Mouse (Mus musculus): Measurements from ENCODE around the gene Chchd5. TPM values are rescaled to one million over a fixed set of nuclear protein-coding genes. Genes with fewer than 3 reads are reported as not detected.

The Chchd5 gene
- polyA plus RNA-seq, 1 experiment from 2014 or later: 21.5 TPM

GRCm38 (mm10) chr2:129112924-129113323, 16.6 kb upstream of the Chchd5 start:
- WGBS: 94% methylated on average over 5 of the region's 5 CpGs
- no peak for ATAC-seq (ENCODE audit: insufficient read depth, low FRiP score)
- H3K9me3 ChIP-seq (replicated peaks; ENCODE audit: control insufficient read depth, low read length): no peaks in the 10 kb centered on the region
- H3K9ac ChIP-seq (ENCODE audit: low read length): no peak overlapping the region
- no peak overlapping the region for H3K4me2 ChIP-seq (ENCODE audit: low read depth, low read length)
- no peak overlapping the region for H3K27ac ChIP-seq (ENCODE audit: low read length)
- H3K4me1 ChIP-seq (ENCODE audit: control insufficient read depth, insufficient read depth, low read length): no peaks in the 10 kb centered on the region
- H3K27me3 ChIP-seq (ENCODE audit: control insufficient read depth, insufficient read depth, low read length): no peaks in the 10 kb centered on the region
- peaks cover 22% of the 10 kb centered on the region for H3K36me3 ChIP-seq (ENCODE audit: control insufficient read depth, insufficient read depth, low read length)
- H3K4me3 ChIP-seq (replicated peaks; ENCODE audit: low read length): no peak overlapping the region

- no peak for ATAC-seq (ENCODE audit: insufficient read depth, low FRiP score)
- WGBS: 92% methylated on average over 9 of the region's 9 CpGs
- H3K36me3 ChIP-seq (ENCODE audit: control insufficient read depth, insufficient read depth, low read length): peaks cover 38% of the 10 kb centered on the region
- H3K4me2 ChIP-seq (ENCODE audit: low read depth, low read length): no peak overlapping the region
- no peak overlapping the region for H3K9ac ChIP-seq (ENCODE audit: low read length)
- no peaks in the 10 kb centered on the region for H3K9me3 ChIP-seq (replicated peaks; ENCODE audit: control insufficient read depth, low read length)
- no peaks in the 10 kb centered on the region for H3K27me3 ChIP-seq (ENCODE audit: control insufficient read depth, insufficient read depth, low read length)
- no peak overlapping the region for H3K4me3 ChIP-seq (replicated peaks; ENCODE audit: low read length)
- no peak overlapping the region for H3K27ac ChIP-seq (ENCODE audit: low read length)
- H3K4me1 ChIP-seq (ENCODE audit: control insufficient read depth, insufficient read depth, low read length): no peaks in the 10 kb centered on the region
Measured at GRCm38 (mm10) chr2:129115706-129116367, 13.7 kb upstream of the Chchd5 start.

- no peaks in the 10 kb centered on the region for H3K27me3 ChIP-seq (ENCODE audit: control insufficient read depth, insufficient read depth, low read length)
- H3K27ac ChIP-seq (ENCODE audit: low read length): no peak overlapping the region
- no peak overlapping the region for H3K9ac ChIP-seq (ENCODE audit: low read length)
- H3K4me2 ChIP-seq (ENCODE audit: low read depth, low read length): no peak overlapping the region
- H3K4me1 ChIP-seq (ENCODE audit: control insufficient read depth, insufficient read depth, low read length): no peaks in the 10 kb centered on the region
- no peak overlapping the region for H3K4me3 ChIP-seq (replicated peaks; ENCODE audit: low read length)
- peaks cover 40% of the 10 kb centered on the region for H3K36me3 ChIP-seq (ENCODE audit: control insufficient read depth, insufficient read depth, low read length)
- H3K9me3 ChIP-seq (replicated peaks; ENCODE audit: control insufficient read depth, low read length): no peaks in the 10 kb centered on the region
- ATAC-seq (ENCODE audit: insufficient read depth, low FRiP score): no peak
- 100% methylated on average over 1 of the region's 1 CpGs for WGBS
Measured at GRCm38 (mm10) chr2:129116368-129116739, 13.1 kb upstream of the Chchd5 start.

- Histone ChIP-seq H3K27me3 (ENCODE audit: control insufficient read depth, insufficient read depth, low read length) (no peaks in the 10 kb centered on the region), H3K4me3 (replicated peaks; ENCODE audit: low read length) (no peak overlapping the region), H3K27ac (ENCODE audit: low read length) (no peak overlapping the region), H3K36me3 (ENCODE audit: control insufficient read depth, insufficient read depth, low read length) (peaks cover 45% of the 10 kb centered on the region), H3K9ac (ENCODE audit: low read length) (no peak overlapping the region), H3K4me1 (ENCODE audit: control insufficient read depth, insufficient read depth, low read length) (no peaks in the 10 kb centered on the region), H3K4me2 (ENCODE audit: low read depth, low read length) (no peak overlapping the region), H3K9me3 (replicated peaks; ENCODE audit: control insufficient read depth, low read length) (no peaks in the 10 kb centered on the region)
- ATAC-seq (ENCODE audit: insufficient read depth, low FRiP score): no peak
- WGBS: 97% methylated on average over 12 of the region's 12 CpGs
Measured at GRCm38 (mm10) chr2:129118061-129118460, 11.4 kb upstream of the Chchd5 start.

GRCm38 (mm10) chr2:129121986-129122385, 7.5 kb upstream of the Chchd5 start:
- Histone ChIP-seq H3K4me1 (ENCODE audit: control insufficient read depth, insufficient read depth, low read length) (no peaks in the 10 kb centered on the region), H3K4me2 (ENCODE audit: low read depth, low read length) (no peak overlapping the region), H3K9ac (ENCODE audit: low read length) (no peak overlapping the region), H3K27ac (ENCODE audit: low read length) (no peak overlapping the region), H3K36me3 (ENCODE audit: control insufficient read depth, insufficient read depth, low read length) (peaks cover 44% of the 10 kb centered on the region), H3K27me3 (ENCODE audit: control insufficient read depth, insufficient read depth, low read length) (no peaks in the 10 kb centered on the region), H3K4me3 (replicated peaks; ENCODE audit: low read length) (no peak overlapping the region), H3K9me3 (replicated peaks; ENCODE audit: control insufficient read depth, low read length) (no peaks in the 10 kb centered on the region)
- ATAC-seq (ENCODE audit: insufficient read depth, low FRiP score): no peak
- 96% methylated on average over 8 of the region's 8 CpGs for WGBS

- Histone ChIP-seq H3K27ac (ENCODE audit: low read length) (peak overlapping the region; percentile 89), H3K9ac (ENCODE audit: low read length) (peak overlapping the region; percentile 91), H3K9me3 (replicated peaks; ENCODE audit: control insufficient read depth, low read length) (peaks cover 7% of the 10 kb centered on the region; the same call in 1 of the 2 replicates), H3K27me3 (ENCODE audit: control insufficient read depth, insufficient read depth, low read length) (no peaks in the 10 kb centered on the region), H3K4me3 (replicated peaks; ENCODE audit: low read length) (peak overlapping the region; percentile 76), H3K4me1 (ENCODE audit: control insufficient read depth, insufficient read depth, low read length) (peaks cover 8% of the 10 kb centered on the region; the same call in 1 of the 2 replicates), H3K36me3 (ENCODE audit: control insufficient read depth, insufficient read depth, low read length) (peaks cover 25% of the 10 kb centered on the region), H3K4me2 (ENCODE audit: low read depth, low read length) (peak overlapping the region; percentile 80)
- 0 out of 2 replicates have a peak, but pooled peaks have one; percentile 10 for ATAC-seq (ENCODE audit: insufficient read depth, low FRiP score)
- WGBS: 36% methylated on average over 18 of the region's 18 CpGs
Measured at GRCm38 (mm10) chr2:129129987-129130545, 566 bp downstream of the Chchd5 start.

- H3K36me3 ChIP-seq (ENCODE audit: control insufficient read depth, insufficient read depth, low read length): peaks cover 20% of the 10 kb centered on the region
- no peak for ATAC-seq (ENCODE audit: insufficient read depth, low FRiP score)
- H3K9ac ChIP-seq (ENCODE audit: low read length): no peak overlapping the region
- peaks cover 7% of the 10 kb centered on the region; the same call in 1 of the 2 replicates for H3K9me3 ChIP-seq (replicated peaks; ENCODE audit: control insufficient read depth, low read length)
- WGBS: 88% methylated on average over 2 of the region's 2 CpGs
- no peaks in the 10 kb centered on the region for H3K27me3 ChIP-seq (ENCODE audit: control insufficient read depth, insufficient read depth, low read length)
- H3K4me1 ChIP-seq (ENCODE audit: control insufficient read depth, insufficient read depth, low read length): peaks cover 8% of the 10 kb centered on the region; the same call in 1 of the 2 replicates
- H3K4me3 ChIP-seq (replicated peaks; ENCODE audit: low read length): no peak overlapping the region
- H3K4me2 ChIP-seq (ENCODE audit: low read depth, low read length): peak overlapping the region; percentile 80
- no peak overlapping the region for H3K27ac ChIP-seq (ENCODE audit: low read length)
Measured at GRCm38 (mm10) chr2:129130776-129131175, 1.3 kb downstream of the Chchd5 start.

- peaks cover 8% of the 10 kb centered on the region; the same call in 1 of the 2 replicates for H3K4me1 ChIP-seq (ENCODE audit: control insufficient read depth, insufficient read depth, low read length)
- WGBS: 95% methylated on average over 7 of the region's 7 CpGs
- no peak overlapping the region for H3K9ac ChIP-seq (ENCODE audit: low read length)
Measured at GRCm38 (mm10) chr2:129132231-129132630, 2.7 kb downstream of the Chchd5 start.

GRCm38 (mm10) chr2:129133006-129133805, 3.7 kb downstream of the Chchd5 start:
- no peaks in the 10 kb centered on the region for H3K27me3 ChIP-seq (ENCODE audit: control insufficient read depth, insufficient read depth, low read length)
- peaks cover 8% of the 10 kb centered on the region; the same call in 1 of the 2 replicates for H3K4me1 ChIP-seq (ENCODE audit: control insufficient read depth, insufficient read depth, low read length)
- no peak overlapping the region for H3K4me3 ChIP-seq (replicated peaks; ENCODE audit: low read length)
- H3K9me3 ChIP-seq (replicated peaks; ENCODE audit: control insufficient read depth, low read length): peaks cover 7% of the 10 kb centered on the region; the same call in 1 of the 2 replicates
- no peak overlapping the region for H3K4me2 ChIP-seq (ENCODE audit: low read depth, low read length)
- WGBS: 95% methylated on average over 14 of the region's 14 CpGs
- no peak for ATAC-seq (ENCODE audit: insufficient read depth, low FRiP score)
- H3K9ac ChIP-seq (ENCODE audit: low read length): no peak overlapping the region
- peaks cover 18% of the 10 kb centered on the region for H3K36me3 ChIP-seq (ENCODE audit: control insufficient read depth, insufficient read depth, low read length)
- H3K27ac ChIP-seq (ENCODE audit: low read length): no peak overlapping the region

More at GRCm38 (mm10) chr2:129132231-129132630, 2.7 kb downstream of the Chchd5 start:
- peaks cover 18% of the 10 kb centered on the region for H3K36me3 ChIP-seq (ENCODE audit: control insufficient read depth, insufficient read depth, low read length)
- H3K4me3 ChIP-seq (replicated peaks; ENCODE audit: low read length): no peak overlapping the region
- H3K4me2 ChIP-seq (ENCODE audit: low read depth, low read length): no peak overlapping the region
- ATAC-seq (ENCODE audit: insufficient read depth, low FRiP score): no peak
- peaks cover 7% of the 10 kb centered on the region; the same call in 1 of the 2 replicates for H3K9me3 ChIP-seq (replicated peaks; ENCODE audit: control insufficient read depth, low read length)
- no peak overlapping the region for H3K27ac ChIP-seq (ENCODE audit: low read length)
- no peaks in the 10 kb centered on the region for H3K27me3 ChIP-seq (ENCODE audit: control insufficient read depth, insufficient read depth, low read length)
